Mouse (Mus musculus): Measurements from ENCODE around the gene Tnfrsf19.

Gene Tnfrsf19

DNA sequence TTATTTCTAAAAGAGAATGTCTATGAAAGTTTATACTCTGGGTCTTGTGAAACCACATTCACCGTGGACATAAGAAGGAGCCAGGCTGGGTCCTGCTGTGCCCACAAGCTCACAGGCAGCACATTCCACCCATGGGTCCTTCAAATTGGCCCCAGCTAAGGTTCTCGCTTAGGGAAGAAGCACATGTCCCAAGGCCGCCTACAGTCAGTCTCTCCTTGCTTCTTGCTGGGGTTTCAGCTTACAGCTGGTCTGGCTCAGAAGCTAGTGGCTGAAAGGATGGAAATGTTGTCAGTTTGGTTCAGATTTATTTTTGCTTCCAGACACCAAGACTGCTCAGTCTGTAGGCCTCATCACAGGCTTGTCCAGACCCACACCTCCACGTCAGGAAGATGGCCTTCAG lies 80.2 kb downstream of the Tnfrsf19 start:
- DNase-seq (ENCODE audit: low read depth, low spot score): no peak

DNA sequence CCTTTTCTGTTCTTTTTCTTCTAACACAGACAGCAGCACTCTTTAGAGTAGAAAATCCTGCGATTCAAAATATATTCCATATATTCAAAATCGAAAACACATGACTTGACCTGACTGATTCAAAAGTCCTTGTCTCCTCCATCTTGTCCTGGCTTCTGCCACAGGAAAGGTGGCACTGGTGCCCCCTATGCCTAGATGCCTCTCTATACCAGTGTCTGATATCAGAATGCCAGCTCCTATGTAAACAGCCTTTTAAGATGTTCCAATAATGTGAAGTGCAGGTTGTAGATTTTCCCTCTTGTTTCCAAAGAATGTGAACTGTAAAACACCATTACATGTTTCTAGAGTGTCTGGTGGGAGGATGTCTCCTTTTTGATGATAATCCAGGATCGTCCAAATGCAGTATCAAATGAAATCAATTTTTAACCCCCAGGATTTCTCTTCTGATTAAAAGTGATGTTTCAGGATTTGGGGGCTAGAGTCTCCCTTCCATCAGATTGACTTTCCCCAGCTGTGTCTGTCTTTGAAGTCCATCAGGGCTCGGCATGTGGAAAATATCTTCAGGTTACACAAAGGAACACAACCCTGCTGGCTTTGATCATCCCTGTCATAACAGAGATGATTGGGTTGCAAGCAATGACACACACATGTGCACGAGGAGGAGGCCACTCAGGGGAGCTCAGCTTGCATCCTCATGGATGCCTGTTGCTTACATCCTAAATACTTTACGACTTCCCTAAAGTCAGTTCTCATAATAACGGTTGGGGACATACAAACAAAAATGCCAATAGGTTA lies 82.1 kb downstream of the Tnfrsf19 start:
- no peak for DNase-seq (ENCODE audit: low read depth, low spot score)

DNA sequence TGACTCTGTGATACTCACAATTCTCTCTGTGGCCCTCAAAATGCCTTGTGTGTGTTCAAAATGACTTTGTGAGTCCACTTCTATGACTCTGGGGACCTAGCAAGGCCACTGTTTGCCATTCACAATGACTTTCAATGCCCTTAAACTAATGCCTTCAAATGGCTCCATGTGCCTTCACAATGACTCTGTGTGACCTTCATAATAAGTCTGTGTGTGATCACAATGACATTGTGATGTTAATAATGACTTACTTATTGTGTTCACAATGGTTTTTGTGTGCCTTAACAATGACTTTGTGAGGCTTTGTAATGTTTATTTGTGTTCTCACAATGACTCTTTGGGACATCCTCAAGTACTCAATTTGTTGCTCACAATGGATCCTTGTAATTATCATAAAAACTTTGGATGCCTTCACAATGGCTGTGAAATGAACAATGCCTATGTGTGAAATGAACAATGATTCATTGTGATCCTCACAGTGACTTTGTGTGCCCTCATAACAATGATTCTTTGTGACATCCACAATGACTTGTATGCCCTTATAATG lies 88.6 kb downstream of the Tnfrsf19 start:
- DNase-seq (ENCODE audit: low read depth, low spot score): no peak

DNA sequence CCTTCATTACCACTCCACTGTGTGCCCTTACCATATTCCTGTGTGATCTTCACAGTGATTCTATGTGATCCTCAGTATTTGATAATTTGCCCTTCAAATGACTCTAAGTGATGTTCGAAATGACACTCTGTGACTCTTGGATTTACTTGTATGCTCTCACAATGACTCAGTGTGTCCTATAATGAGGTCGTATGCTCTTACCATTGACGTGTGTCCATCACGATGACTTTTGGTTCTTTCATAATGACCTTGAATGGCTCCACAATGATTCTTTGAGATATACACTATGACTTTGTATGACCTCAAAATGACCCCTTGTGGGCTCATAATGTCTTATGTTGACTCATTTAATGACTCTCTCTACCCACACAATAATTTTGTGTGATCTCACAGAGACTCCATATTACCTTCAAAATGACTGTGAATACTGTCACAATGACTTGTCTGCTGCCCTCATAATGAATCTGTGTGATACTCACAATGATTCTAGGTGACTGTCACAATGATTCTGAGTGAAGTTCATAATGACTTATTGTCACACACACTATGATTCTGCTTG lies 108.7 kb downstream of the Tnfrsf19 start:
- no peak for DNase-seq (ENCODE audit: low read depth, low spot score)

DNA sequence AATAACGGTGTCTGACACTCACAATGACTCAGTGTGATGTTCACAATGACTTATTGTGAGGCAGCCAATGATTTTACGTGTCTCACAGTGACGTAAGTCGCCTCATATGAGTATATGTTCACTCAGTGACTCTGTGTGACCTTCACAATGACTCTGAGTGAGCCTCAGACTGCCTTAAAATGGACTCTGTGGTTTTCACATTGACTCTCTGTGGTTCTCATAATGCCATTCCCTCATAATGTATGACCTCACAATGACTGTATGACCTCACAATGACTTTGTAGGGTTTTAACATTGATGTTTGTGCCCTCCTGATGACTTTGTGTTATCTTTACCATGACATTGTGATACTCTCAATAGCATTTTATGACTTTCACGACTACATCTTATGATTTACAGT lies 110.6 kb downstream of the Tnfrsf19 start:
- DNase-seq (ENCODE audit: low read depth, low spot score): no peak

DNA sequence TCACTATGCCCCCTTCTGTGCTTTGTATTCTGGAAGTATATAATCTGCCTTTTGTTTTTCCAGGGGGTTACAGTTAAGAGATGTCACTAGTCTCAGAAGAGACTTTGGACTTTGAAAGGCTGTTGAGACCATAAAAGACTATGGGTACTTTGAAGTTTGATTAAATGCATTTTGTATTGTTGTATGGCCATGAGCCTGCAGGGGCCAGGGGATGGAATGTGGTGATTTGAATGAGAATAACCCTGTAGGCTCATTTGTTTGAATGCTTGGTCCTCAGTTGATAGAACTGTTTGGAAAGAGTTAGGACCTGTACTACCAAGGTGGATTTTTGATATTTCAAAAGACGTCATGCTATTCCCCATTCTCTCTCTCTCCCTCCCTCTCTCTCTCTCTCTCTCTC lies 120.3 kb downstream of the Tnfrsf19 start:
- no peak for DNase-seq (ENCODE audit: low read depth, low spot score)

DNA sequence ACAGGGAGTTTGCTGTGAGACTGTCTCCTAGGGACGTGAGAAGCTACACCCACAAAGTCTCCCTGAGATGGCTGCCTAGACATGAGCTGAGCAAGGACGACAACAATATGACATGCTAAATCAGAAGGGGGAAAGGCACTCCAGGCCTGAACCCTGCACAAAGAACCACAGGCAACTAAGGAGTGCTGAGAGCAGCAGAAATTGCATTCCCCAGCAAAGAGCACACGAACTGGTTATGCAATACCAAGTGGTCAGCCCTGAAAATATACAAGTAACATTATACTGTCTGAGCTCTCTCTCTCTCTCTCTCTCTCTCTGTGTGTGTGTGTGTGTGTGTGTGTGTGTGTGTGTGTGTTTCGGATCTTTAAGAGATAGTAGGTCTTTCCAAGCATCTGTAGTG lies 129.6 kb downstream of the Tnfrsf19 start:
- DNase-seq (ENCODE audit: low read depth, low spot score): no peak
